Mouse (Mus musculus): ENCODE results near the gene Fyb. TPM values are rescaled to one million over a fixed set of nuclear protein-coding genes. Genes with fewer than 3 reads are reported as not detected.

Fyb gene
- total and polyA plus RNA-seq, 2 experiments from 2014 or later, result 2.2 to 3.6 TPM

DNA sequence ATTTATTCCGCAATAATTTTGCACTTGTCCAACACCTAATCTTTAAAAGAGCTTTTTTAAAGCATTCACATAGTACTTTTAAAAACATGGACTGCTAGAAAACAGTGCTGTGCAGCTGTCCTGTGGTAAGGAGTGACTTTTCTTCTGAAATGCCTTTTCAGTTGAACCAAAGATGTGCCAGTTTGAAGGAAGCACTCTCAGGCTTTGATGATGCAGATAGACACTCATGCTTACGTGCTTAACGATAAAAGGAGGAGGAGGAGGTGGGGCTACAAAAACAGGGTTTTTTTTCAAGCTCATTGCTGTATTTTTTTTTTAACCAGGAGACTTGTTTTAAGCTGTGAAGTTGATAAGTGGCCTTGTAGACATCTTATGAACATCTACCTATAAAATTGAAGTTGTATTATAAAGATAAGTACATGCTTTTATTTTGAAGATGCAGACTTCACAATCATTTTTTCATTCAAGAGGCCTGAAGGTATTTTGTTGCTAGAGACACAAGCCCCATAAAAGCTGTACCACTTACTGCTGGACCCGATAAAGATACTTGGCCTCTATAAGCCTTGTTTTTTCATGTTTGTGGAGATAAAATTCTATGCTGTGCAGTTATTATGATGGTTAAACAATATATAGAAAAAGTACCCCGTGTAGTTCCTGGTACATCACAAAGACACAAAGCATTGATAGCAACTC, 70.1 kb downstream of the Fyb start:
- no peak overlapping the region for H3K4me3 ChIP-seq (ENCODE audit: low read depth, low read length)
- TF ChIP-seq CTCF (IDR thresholded peaks at IDR 0.05), result no peak
- H3K27me3 ChIP-seq (ENCODE audit: insufficient read depth, low read length), result no peaks in the 10 kb centered on the region
- ATAC-seq (ENCODE audit: low FRiP score) (no peak), DNase-seq (ENCODE audit: low spot score) (no peak)
- WGBS, result 84% methylated on average over 5 of the region's 5 CpGs
- H3K9ac ChIP-seq (replicated peaks; ENCODE audit: low read length, poor library complexity, severe bottlenecking), result no peak overlapping the region
- H3K4me1 ChIP-seq (ENCODE audit: insufficient read depth, low read length), result no peaks in the 10 kb centered on the region
- no peaks in the 10 kb centered on the region for H3K36me3 ChIP-seq (ENCODE audit: insufficient read depth, low read length)
- no peak overlapping the region for H3K4me2 ChIP-seq (ENCODE audit: low read depth, low read length, poor library complexity, severe bottlenecking)
- no peaks in the 10 kb centered on the region for H3K9me3 ChIP-seq (ENCODE audit: low read length)
- no peak overlapping the region for H3K27ac ChIP-seq (ENCODE audit: low read depth, low read length)

DNA sequence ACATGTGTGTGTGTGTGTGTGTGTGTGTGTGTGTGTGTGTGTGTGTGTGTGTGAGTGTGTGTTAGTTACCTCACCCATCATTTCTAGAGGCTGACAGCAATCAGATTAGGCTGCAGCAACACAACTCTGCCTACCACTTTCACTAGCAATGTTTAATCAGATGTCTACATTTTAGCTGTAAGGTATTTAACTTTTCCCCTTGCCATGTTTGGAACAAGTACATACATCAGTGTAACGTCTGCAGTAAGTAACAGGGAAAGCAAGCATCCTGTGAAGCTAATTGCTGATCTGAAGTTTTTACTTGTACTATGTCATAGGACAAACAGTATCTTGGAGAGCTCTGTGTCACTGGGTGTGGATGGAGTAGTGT, 70.6 kb downstream of the Fyb start:
- Histone ChIP-seq H3K4me2 (ENCODE audit: low read depth, low read length, poor library complexity, severe bottlenecking) (no peak overlapping the region), H3K27ac (ENCODE audit: low read depth, low read length) (no peak overlapping the region), H3K9ac (replicated peaks; ENCODE audit: low read length, poor library complexity, severe bottlenecking) (no peak overlapping the region), H3K4me1 (ENCODE audit: insufficient read depth, low read length) (no peaks in the 10 kb centered on the region), H3K36me3 (ENCODE audit: insufficient read depth, low read length) (no peaks in the 10 kb centered on the region), H3K27me3 (ENCODE audit: insufficient read depth, low read length) (no peaks in the 10 kb centered on the region), H3K4me3 (ENCODE audit: low read depth, low read length) (no peak overlapping the region), H3K9me3 (ENCODE audit: low read length) (no peaks in the 10 kb centered on the region)
- ATAC-seq (ENCODE audit: low FRiP score), result no peak
- 72% methylated on average over 1 of the region's 1 CpGs for WGBS
- TF ChIP-seq CTCF (IDR thresholded peaks at IDR 0.05), result no peak
- no peak for DNase-seq (ENCODE audit: low spot score)

DNA sequence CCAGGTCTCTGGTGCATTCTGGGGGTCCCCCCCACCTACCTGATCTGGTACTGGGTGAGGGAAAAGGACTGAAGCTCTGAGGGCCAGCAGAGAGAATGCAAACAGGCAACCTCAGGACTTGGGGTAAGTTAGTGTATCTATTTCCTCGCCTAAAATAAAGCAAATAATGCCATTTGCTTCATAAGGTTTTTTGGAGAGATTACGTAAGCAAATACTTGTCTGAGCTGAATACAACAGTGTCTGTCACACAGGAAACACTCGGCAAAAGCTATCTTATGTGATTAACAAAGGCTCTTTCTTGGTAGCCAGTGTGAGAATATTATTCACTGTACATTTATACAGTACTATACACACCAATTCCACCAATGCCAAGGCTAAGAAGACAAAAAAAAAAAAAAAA, 76.0 kb downstream of the Fyb start:
- Histone ChIP-seq H3K9me3 (ENCODE audit: low read length) (no peaks in the 10 kb centered on the region), H3K9ac (replicated peaks; ENCODE audit: low read length, poor library complexity, severe bottlenecking) (no peak overlapping the region), H3K4me2 (ENCODE audit: low read depth, low read length, poor library complexity, severe bottlenecking) (no peak overlapping the region), H3K27me3 (ENCODE audit: insufficient read depth, low read length) (no peaks in the 10 kb centered on the region), H3K27ac (ENCODE audit: low read depth, low read length) (no peak overlapping the region), H3K36me3 (ENCODE audit: insufficient read depth, low read length) (no peaks in the 10 kb centered on the region), H3K4me1 (ENCODE audit: insufficient read depth, low read length) (no peaks in the 10 kb centered on the region), H3K4me3 (ENCODE audit: low read depth, low read length) (no peak overlapping the region)
- DNase-seq (ENCODE audit: low spot score) (no peak), ATAC-seq (ENCODE audit: low FRiP score) (no peak)
- no peak for TF ChIP-seq CTCF (IDR thresholded peaks at IDR 0.05)
- 77% methylated on average over 3 of the region's 3 CpGs for WGBS

DNA sequence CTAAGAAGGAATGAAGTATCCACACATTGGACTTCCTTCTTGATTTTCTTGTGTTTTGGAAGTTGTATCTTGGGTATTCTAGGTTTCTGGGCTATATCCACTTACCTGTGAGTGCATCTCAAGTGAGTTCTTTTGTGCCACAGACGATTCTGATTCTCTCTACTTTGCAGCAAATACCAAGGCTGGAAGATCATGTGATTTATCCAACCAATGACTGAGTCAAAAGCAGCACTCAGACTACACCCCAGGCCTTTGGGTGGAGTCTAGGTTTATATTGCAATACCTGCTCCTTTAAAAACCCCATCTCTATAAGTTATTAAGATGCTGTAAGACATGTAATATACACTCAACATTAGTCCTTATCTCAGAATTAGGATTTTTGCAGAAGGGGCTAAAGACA, 77.7 kb downstream of the Fyb start:
- 71% methylated on average over 1 of the region's 1 CpGs for WGBS
- H3K4me3 ChIP-seq (ENCODE audit: low read depth, low read length), result no peak overlapping the region
- H3K27ac ChIP-seq (ENCODE audit: low read depth, low read length), result no peak overlapping the region
- DNase-seq (ENCODE audit: low spot score) (no peak), ATAC-seq (ENCODE audit: low FRiP score) (no peak)
- no peaks in the 10 kb centered on the region for H3K27me3 ChIP-seq (ENCODE audit: insufficient read depth, low read length)
- H3K9me3 ChIP-seq (ENCODE audit: low read length), result no peaks in the 10 kb centered on the region
- no peaks in the 10 kb centered on the region for H3K36me3 ChIP-seq (ENCODE audit: insufficient read depth, low read length)
- no peaks in the 10 kb centered on the region for H3K4me1 ChIP-seq (ENCODE audit: insufficient read depth, low read length)
- no peak overlapping the region for H3K9ac ChIP-seq (replicated peaks; ENCODE audit: low read length, poor library complexity, severe bottlenecking)
- no peak overlapping the region for H3K4me2 ChIP-seq (ENCODE audit: low read depth, low read length, poor library complexity, severe bottlenecking)
- no peak for TF ChIP-seq CTCF (IDR thresholded peaks at IDR 0.05)

DNA sequence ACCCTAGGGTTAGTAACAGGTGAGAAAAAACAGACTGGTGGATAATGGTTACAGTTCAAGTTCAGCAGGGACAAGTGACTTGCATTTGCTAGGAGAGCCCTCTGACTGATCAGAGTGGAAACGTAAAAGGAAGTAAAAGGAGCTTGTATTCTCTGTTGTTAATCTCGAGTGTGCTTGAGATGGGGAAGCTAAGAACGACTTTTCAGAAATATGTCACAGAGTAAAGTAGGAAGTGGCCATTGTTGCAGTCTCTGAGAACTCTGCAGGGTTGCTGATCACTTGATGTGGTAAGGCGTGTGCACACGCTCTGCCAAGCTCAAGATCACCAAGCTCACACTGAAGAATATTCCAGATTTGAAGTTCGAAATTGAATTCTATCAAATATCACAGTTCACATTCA, 78.7 kb downstream of the Fyb start:
- TF ChIP-seq CTCF (IDR thresholded peaks at IDR 0.05), result no peak
- no peak for DNase-seq (ENCODE audit: low spot score)
- Histone ChIP-seq H3K9ac (replicated peaks; ENCODE audit: low read length, poor library complexity, severe bottlenecking) (no peak overlapping the region), H3K4me2 (ENCODE audit: low read depth, low read length, poor library complexity, severe bottlenecking) (no peak overlapping the region), H3K4me3 (ENCODE audit: low read depth, low read length) (no peak overlapping the region), H3K27me3 (ENCODE audit: insufficient read depth, low read length) (no peaks in the 10 kb centered on the region), H3K4me1 (ENCODE audit: insufficient read depth, low read length) (no peaks in the 10 kb centered on the region), H3K27ac (ENCODE audit: low read depth, low read length) (no peak overlapping the region), H3K36me3 (ENCODE audit: insufficient read depth, low read length) (no peaks in the 10 kb centered on the region), H3K9me3 (ENCODE audit: low read length) (no peaks in the 10 kb centered on the region)
- 77% methylated on average over 6 of the region's 6 CpGs for WGBS
- ATAC-seq (ENCODE audit: low FRiP score), result no peak

DNA sequence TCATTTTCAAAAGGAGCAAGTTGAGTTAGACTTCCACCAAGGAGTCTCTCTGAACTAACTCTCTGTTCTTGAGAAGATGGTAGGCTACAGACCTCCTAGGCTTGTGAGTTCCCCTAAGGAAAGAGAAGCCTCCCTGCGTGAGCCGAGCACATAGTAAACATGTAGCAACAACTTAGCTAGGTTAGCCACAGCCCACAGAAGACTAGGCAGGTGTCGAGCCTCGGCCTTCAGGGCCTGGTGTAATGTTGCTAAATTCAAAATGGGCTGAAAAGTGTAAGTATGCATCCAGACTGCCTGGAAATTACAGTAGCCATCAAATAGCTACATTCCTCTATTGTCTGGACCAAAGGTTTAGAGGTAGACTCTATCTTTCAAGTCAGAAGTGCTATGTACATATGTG, 79.3 kb downstream of the Fyb start:
- Histone ChIP-seq H3K27ac (ENCODE audit: low read depth, low read length) (no peak overlapping the region), H3K4me1 (ENCODE audit: insufficient read depth, low read length) (no peaks in the 10 kb centered on the region), H3K9ac (replicated peaks; ENCODE audit: low read length, poor library complexity, severe bottlenecking) (no peak overlapping the region), H3K9me3 (ENCODE audit: low read length) (no peaks in the 10 kb centered on the region), H3K36me3 (ENCODE audit: insufficient read depth, low read length) (no peaks in the 10 kb centered on the region), H3K4me3 (ENCODE audit: low read depth, low read length) (no peak overlapping the region), H3K27me3 (ENCODE audit: insufficient read depth, low read length) (no peaks in the 10 kb centered on the region), H3K4me2 (ENCODE audit: low read depth, low read length, poor library complexity, severe bottlenecking) (no peak overlapping the region)
- no peak for TF ChIP-seq CTCF (IDR thresholded peaks at IDR 0.05)
- no peak for ATAC-seq (ENCODE audit: low FRiP score)
- DNase-seq (ENCODE audit: low spot score), result no peak
- WGBS, result 90% methylated on average over 4 of the region's 4 CpGs

Data from midbrain, postnatal 0 days (tissue).